Mouse (Mus musculus) hindbrain, embryonic 15.5 days (tissue): ENCODE data around the gene 9930104L06Rik. TPM values are rescaled to one million over a fixed set of nuclear protein-coding genes. Genes with fewer than 3 reads are reported as not detected.

ENCODE experiments used
- ATAC-seq: fragments of 200-750 bp; cut with Nextera tagmentation; 2 replicates; pipeline ENCODE4 v1.8.0; 2017; ENCODE audit warnings: low read depth, moderate number of reproducible peaks, moderate TSS enrichment; ENCODE audit not compliant: low FRiP score
- H3K27ac ChIP-seq: fragments of 300-500 bp; sonication (generic); replicated peaks from 2 replicates; pipeline ENCODE4 v1.5.1; 2015; ENCODE audit warnings: mild to moderate bottlenecking, inconsistent platforms
- H3K27me3 ChIP-seq: fragments of 300-500 bp; sonication (generic); 2 replicates; pipeline ENCODE4 v1.6.1; 2015; ENCODE audit warnings: control low read depth, inconsistent platforms
- H3K36me3 ChIP-seq: fragments of 300-500 bp; sonication (generic); 2 replicates; pipeline ENCODE4 v1.6.1; 2015; ENCODE audit warnings: control low read depth, inconsistent platforms
- H3K4me1 ChIP-seq: fragments of 300-500 bp; sonication (generic); replicated peaks from 2 replicates; pipeline ENCODE4 v1.6.1; 2015; ENCODE audit warnings: control low read depth, inconsistent platforms
- H3K4me2 ChIP-seq: fragments of 300-500 bp; sonication (generic); 2 replicates; pipeline ENCODE4 v1.6.1; 2015; ENCODE audit warnings: moderate library complexity, mild to moderate bottlenecking, inconsistent platforms
- H3K4me3 ChIP-seq: fragments of 300-500 bp; sonication (generic); 2 replicates; pipeline ENCODE4 v1.5.1; 2015; ENCODE audit warnings: mild to moderate bottlenecking, inconsistent platforms
- H3K9ac ChIP-seq: fragments of 300-500 bp; sonication (generic); 2 replicates; pipeline ENCODE4 v1.6.1; 2015; ENCODE audit warnings: inconsistent platforms
- H3K9me3 ChIP-seq: fragments of 300-500 bp; sonication (generic); 2 replicates; pipeline ENCODE4 v1.6.1; 2016; ENCODE audit warnings: control low read depth, inconsistent platforms
- WGBS: fragments of 180-500 bp; shearing (Covaris S2); methylation state at CpG from one replicate; pipeline ENCODE4 v1.1.7; 2015; 5-methylcytosine and 5-hydroxymethylcytosine counted together
- polyA plus RNA-seq: library from polyadenylated mRNA; unstranded; fragments of >200 nt; fragmentation: Nextera tagmentation; extraction: Ambion mirVana; gene quantifications from 2 replicates; pipeline ENCODE4 v1.2.1, GENCODE M21; 2015

The 9930104L06Rik gene
- polyA plus RNA-seq, result 13.1 and 15.1 TPM in 2 replicates

GRCm38 (mm10) chr4:124936613-124937471, at the start of gene 9930104L06Rik:
9930104L06Rik (plus strand) TSS chr4:124937048.
- under 1% methylated on average over 52 of the region's 52 CpGs for WGBS

GRCm38 (mm10) chr4:124888702-124889101, 48.1 kb upstream of the 9930104L06Rik start:
- no peak for ATAC-seq
- H3K36me3 ChIP-seq, result no peaks in the 10 kb centered on the region
- WGBS, result 68% methylated on average over 7 of the region's 7 CpGs
- no peak overlapping the region for H3K4me2 ChIP-seq
- peaks cover 25% of the 10 kb centered on the region for H3K27me3 ChIP-seq
- no peak overlapping the region for H3K27ac ChIP-seq
- H3K9me3 ChIP-seq, result no peaks in the 10 kb centered on the region
- no peak overlapping the region for H3K9ac ChIP-seq
- H3K4me1 ChIP-seq, result peaks cover 6% of the 10 kb centered on the region
- H3K4me3 ChIP-seq, result no peak overlapping the region

More at GRCm38 (mm10) chr4:124936613-124937471, at the start of gene 9930104L06Rik:
- H3K9me3 ChIP-seq, result no peaks in the 10 kb centered on the region
- peak within 1 kb of the TSS; percentile 98 for H3K4me2 ChIP-seq
- ATAC-seq, result peak; percentile 99
- peaks cover 21% of the 10 kb centered on the region for H3K4me1 ChIP-seq
- no peaks in the 10 kb centered on the region for H3K27me3 ChIP-seq
- H3K9ac ChIP-seq, result peak within 1 kb of the TSS; percentile 71
- no peak within 1 kb of the TSS; the same call in 1 of the 2 replicates for H3K27ac ChIP-seq
- peak within 1 kb of the TSS; percentile 95 for H3K4me3 ChIP-seq
- H3K36me3 ChIP-seq, result 0 out of 2 replicates have a peak, but pooled peaks cover 3% of the 10 kb centered on the region

GRCm38 (mm10) chr4:124889935-124890334, 46.9 kb upstream of the 9930104L06Rik start:
- WGBS, result 89% methylated on average over 2 of the region's 2 CpGs
- peaks cover 17% of the 10 kb centered on the region for H3K4me1 ChIP-seq

GRCm38 (mm10) chr4:124890831-124891230, 46.0 kb upstream of the 9930104L06Rik start:
- H3K36me3 ChIP-seq, result no peaks in the 10 kb centered on the region
- peaks cover 22% of the 10 kb centered on the region for H3K4me1 ChIP-seq
- H3K4me2 ChIP-seq, result no peak overlapping the region
- H3K9me3 ChIP-seq, result no peaks in the 10 kb centered on the region
- 82% methylated on average over 5 of the region's 5 CpGs for WGBS
- no peak for ATAC-seq
- no peak overlapping the region for H3K9ac ChIP-seq
- peaks cover 23% of the 10 kb centered on the region for H3K27me3 ChIP-seq
- no peak overlapping the region for H3K27ac ChIP-seq
- no peak overlapping the region for H3K4me3 ChIP-seq

More at GRCm38 (mm10) chr4:124889935-124890334, 46.9 kb upstream of the 9930104L06Rik start:
- H3K36me3 ChIP-seq, result no peaks in the 10 kb centered on the region
- no peak for ATAC-seq
- H3K9me3 ChIP-seq, result no peaks in the 10 kb centered on the region
- H3K27me3 ChIP-seq, result peaks cover 21% of the 10 kb centered on the region
- H3K4me3 ChIP-seq, result no peak overlapping the region
- no peak overlapping the region for H3K27ac ChIP-seq
- H3K4me2 ChIP-seq, result no peak overlapping the region
- H3K9ac ChIP-seq, result no peak overlapping the region

- Histone ChIP-seq H3K4me2 (peak overlapping the region; percentile 76), H3K27me3 (peaks cover 26% of the 10 kb centered on the region), H3K9me3 (no peaks in the 10 kb centered on the region), H3K9ac (0 out of 2 replicates have a peak overlapping the region, but pooled peaks have one; percentile 47), H3K36me3 (no peaks in the 10 kb centered on the region), H3K4me1 (peaks cover 25% of the 10 kb centered on the region), H3K27ac (no peak overlapping the region), H3K4me3 (peak overlapping the region; percentile 48)
- peak; percentile 21; the same call in 1 of the 2 replicates for ATAC-seq
- 25% methylated on average over 6 of the region's 6 CpGs for WGBS
Measured at GRCm38 (mm10) chr4:124893769-124894168, 43.1 kb upstream of the 9930104L06Rik start.

- peaks cover 26% of the 10 kb centered on the region for H3K27me3 ChIP-seq
- WGBS, result 2% methylated on average over 74 of the region's 83 CpGs
- peak overlapping the region; percentile 48 for H3K4me3 ChIP-seq
- 0 out of 2 replicates have a peak overlapping the region, but pooled peaks have one; percentile 36 for H3K27ac ChIP-seq
- no peaks in the 10 kb centered on the region for H3K36me3 ChIP-seq
- peak overlapping the region; percentile 76 for H3K4me2 ChIP-seq
- peak; percentile 89 for ATAC-seq
- peak overlapping the region; percentile 47 for H3K9ac ChIP-seq
- peaks cover 25% of the 10 kb centered on the region for H3K4me1 ChIP-seq
- no peaks in the 10 kb centered on the region for H3K9me3 ChIP-seq
Measured at GRCm38 (mm10) chr4:124894508-124895428, 42.1 kb upstream of the 9930104L06Rik start.

- WGBS, result 18% methylated on average over 10 of the region's 10 CpGs
- Histone ChIP-seq H3K9me3 (no peaks in the 10 kb centered on the region), H3K4me3 (no peak overlapping the region), H3K27me3 (peaks cover 12% of the 10 kb centered on the region; the same call in 1 of the 2 replicates), H3K36me3 (no peaks in the 10 kb centered on the region), H3K4me1 (peaks cover 22% of the 10 kb centered on the region), H3K4me2 (no peak overlapping the region), H3K27ac (no peak overlapping the region), H3K9ac (no peak overlapping the region)
- ATAC-seq, result no peak
Measured at GRCm38 (mm10) chr4:124898428-124898827, 38.4 kb upstream of the 9930104L06Rik start.

- Histone ChIP-seq H3K4me1 (peaks cover 8% of the 10 kb centered on the region), H3K9ac (no peak overlapping the region), H3K27ac (no peak overlapping the region), H3K4me3 (no peak overlapping the region), H3K36me3 (no peaks in the 10 kb centered on the region), H3K27me3 (peaks cover 12% of the 10 kb centered on the region; the same call in 1 of the 2 replicates), H3K9me3 (no peaks in the 10 kb centered on the region), H3K4me2 (no peak overlapping the region)
- 59% methylated on average over 5 of the region's 5 CpGs for WGBS
- no peak for ATAC-seq
Measured at GRCm38 (mm10) chr4:124899906-124900305, 36.9 kb upstream of the 9930104L06Rik start.

GRCm38 (mm10) chr4:124905417-124905816, 31.4 kb upstream of the 9930104L06Rik start:
- H3K4me2 ChIP-seq, result no peak overlapping the region
- peaks cover 15% of the 10 kb centered on the region for H3K4me1 ChIP-seq
- no peak overlapping the region for H3K4me3 ChIP-seq
- no peaks in the 10 kb centered on the region for H3K9me3 ChIP-seq
- no peak for ATAC-seq
- 68% methylated on average over 4 of the region's 4 CpGs for WGBS
- H3K27ac ChIP-seq, result no peak overlapping the region
- no peak overlapping the region for H3K9ac ChIP-seq
- H3K27me3 ChIP-seq, result no peaks in the 10 kb centered on the region
- no peaks in the 10 kb centered on the region for H3K36me3 ChIP-seq

- 6% methylated on average over 21 of the region's 21 CpGs for WGBS
- peak; percentile 78 for ATAC-seq
- Histone ChIP-seq H3K9ac (peak overlapping the region; percentile 17; the same call in 1 of the 2 replicates), H3K27me3 (no peaks in the 10 kb centered on the region), H3K4me2 (peak overlapping the region; percentile 46), H3K4me3 (peak overlapping the region; percentile 16), H3K4me1 (peaks cover 15% of the 10 kb centered on the region), H3K36me3 (no peaks in the 10 kb centered on the region), H3K27ac (peak overlapping the region; percentile 58), H3K9me3 (no peaks in the 10 kb centered on the region)
Measured at GRCm38 (mm10) chr4:124905971-124906822, 30.7 kb upstream of the 9930104L06Rik start.

GRCm38 (mm10) chr4:124928102-124928501, 8.7 kb upstream of the 9930104L06Rik start:
- no peak overlapping the region for H3K4me3 ChIP-seq
- H3K27me3 ChIP-seq, result no peaks in the 10 kb centered on the region
- H3K9ac ChIP-seq, result no peak overlapping the region
- H3K9me3 ChIP-seq, result no peaks in the 10 kb centered on the region
- H3K27ac ChIP-seq, result no peak overlapping the region
- no peak for ATAC-seq
- no peak overlapping the region for H3K4me2 ChIP-seq
- H3K4me1 ChIP-seq, result no peaks in the 10 kb centered on the region
- 92% methylated on average over 5 of the region's 5 CpGs for WGBS
- 0 out of 2 replicates have a peak, but pooled peaks cover 5% of the 10 kb centered on the region for H3K36me3 ChIP-seq
